Mouse (Mus musculus): ENCODE data around the gene Alox5ap.

The Alox5ap gene

GRCm38 (mm10) chr5:149319874-149320323 is 55.3 kb downstream of the Alox5ap start:
- DNase-seq: no peak

- DNase-seq: peak in 1 of 2 experiments; percentile 21
These were observed 56.2 kb downstream of the Alox5ap start for GRCm38 (mm10) chr5:149320534-149321482.

- no peak for DNase-seq
These were observed 57.6 kb downstream of the Alox5ap start for GRCm38 (mm10) chr5:149321909-149322841.

- peak; percentile 53 to 75 for DNase-seq
These were observed 58.5 kb downstream of the Alox5ap start for GRCm38 (mm10) chr5:149322938-149323553.

GRCm38 (mm10) chr5:149324739-149325138 is 60.2 kb downstream of the Alox5ap start:
- no peak for DNase-seq

- DNase-seq: peak in 1 of 2 experiments; percentile 31
These were observed 64.7 kb downstream of the Alox5ap start for GRCm38 (mm10) chr5:149329098-149329887.

- DNase-seq: no peak
These were observed 66.0 kb downstream of the Alox5ap start for GRCm38 (mm10) chr5:149330601-149331000.

GRCm38 (mm10) chr5:149331407-149332143 is 67.0 kb downstream of the Alox5ap start:
- DNase-seq: no peak

GRCm38 (mm10) chr5:149332787-149333186 is 68.2 kb downstream of the Alox5ap start:
- no peak for DNase-seq

GRCm38 (mm10) chr5:149333941-149334698 is 69.6 kb downstream of the Alox5ap start:
- no peak for DNase-seq

GRCm38 (mm10) chr5:149335009-149335408 is 70.4 kb downstream of the Alox5ap start:
- no peak for DNase-seq

GRCm38 (mm10) chr5:149335563-149336238 is 71.1 kb downstream of the Alox5ap start:
- peak; percentile 92 to 93 for DNase-seq

GRCm38 (mm10) chr5:149337148-149337547 is 72.6 kb downstream of the Alox5ap start:
- peak in 1 of 2 experiments; percentile 11 for DNase-seq
